In genomic region chr19:16684210-16684609, GRCm38 (mm10) we compare ENCODE assay signal across 31 mouse cellular contexts.
"Had no signal": no experiment of that assay in that cellular context is flagged by ENCODE, and none has a peak within 500 bp of the region (broad histone marks: within the 10 kb centered on the region; RNA-seq: fewer than 3 reads in every experiment).

No protein-coding gene starts in this region.

- H3K27me3 ChIP-seq: heart, embryonic 12.5 days; heart, embryonic 13.5 days; heart, embryonic 15.5 days; hindbrain, embryonic 12.5 days; hindbrain, embryonic 13.5 days; hindbrain, embryonic 15.5 days; intestine, embryonic 15.5 days; kidney, embryonic 15.5 days had no signal

- H3K4me1 ChIP-seq: heart, embryonic 12.5 days; heart, embryonic 13.5 days; heart, embryonic 15.5 days; hindbrain, embryonic 10.5 days; hindbrain, embryonic 12.5 days; hindbrain, embryonic 13.5 days; hindbrain, embryonic 15.5 days; intestine, embryonic 15.5 days; kidney, embryonic 15.5 days had no signal

- H3K4me2 ChIP-seq: heart, embryonic 11.5 days; heart, embryonic 12.5 days; heart, embryonic 13.5 days; heart, embryonic 15.5 days; hindbrain, embryonic 12.5 days; hindbrain, embryonic 13.5 days; hindbrain, embryonic 14.5 days; hindbrain, embryonic 15.5 days; intestine, embryonic 15.5 days; kidney, embryonic 15.5 days had no signal

- H3K9me3 ChIP-seq: heart, embryonic 12.5 days; heart, embryonic 13.5 days; heart, embryonic 15.5 days; hindbrain, embryonic 10.5 days; hindbrain, embryonic 12.5 days; hindbrain, embryonic 13.5 days; hindbrain, embryonic 15.5 days; intestine, embryonic 15.5 days; kidney, embryonic 15.5 days had no signal

- H3K36me3 ChIP-seq: heart, embryonic 12.5 days; hindbrain, embryonic 10.5 days; hindbrain, embryonic 12.5 days; hindbrain, embryonic 15.5 days; intestine, embryonic 15.5 days; kidney, embryonic 15.5 days had no signal

- DNase-seq: heart, postnatal 10 days; heart, postnatal 14 days; heart, postnatal 36 days; heart, postnatal 4 days; kidney, adult 11 months; kidney, adult 18-20 months; kidney, adult 2 months; kidney, adult 8-10 months; kidney, adult 9 months; kidney, postnatal 10 days; kidney, postnatal 14 days; kidney, postnatal 25 days; kidney, postnatal 36 days; kidney, postnatal 4 days; layer of hippocampus, adult 9-11 months; layer of hippocampus, postnatal 36 days had no signal

- H3K9ac ChIP-seq: heart, embryonic 12.5 days; heart, embryonic 13.5 days; heart, embryonic 15.5 days; hindbrain, embryonic 12.5 days; hindbrain, embryonic 13.5 days; hindbrain, embryonic 14.5 days; hindbrain, embryonic 15.5 days; intestine, embryonic 15.5 days; kidney, embryonic 15.5 days had no signal

- H3K27ac ChIP-seq: heart, embryonic 13.5 days; heart, embryonic 15.5 days; hindbrain, embryonic 10.5 days; hindbrain, embryonic 12.5 days; hindbrain, embryonic 13.5 days; hindbrain, embryonic 14.5 days; hindbrain, embryonic 15.5 days; hindbrain, postnatal 0 days; intestine, embryonic 15.5 days; kidney, embryonic 15.5 days; kidney, postnatal 0 days; layer of hippocampus, adult 2 months; left cerebral cortex, adult 2 months had no signal

- H3K4me3 ChIP-seq: heart, embryonic 12.5 days; heart, embryonic 13.5 days; heart, embryonic 15.5 days; hindbrain, embryonic 10.5 days; hindbrain, embryonic 12.5 days; hindbrain, embryonic 13.5 days; hindbrain, embryonic 15.5 days; intestine, embryonic 15.5 days; kidney, embryonic 15.5 days; layer of hippocampus, adult 2 months; left cerebral cortex, adult 2 months had no signal
